Mouse (Mus musculus) adrenal gland, postnatal 14 days (tissue): Measurements from ENCODE around the gene Xpo5. TPM values are rescaled to one million over a fixed set of nuclear protein-coding genes. Genes with fewer than 3 reads are reported as not detected.
A peak's percentile ranks its signal among the peaks of the same experiment; 100 is the strongest.

Experiments
- DNase-seq: peaks from one replicate; pipeline ENCODE4 v3.0.0; 2021; ENCODE audit warnings: mixed read lengths
- long read RNA-seq, 2 experiments: library from polyadenylated mRNA; stranded (forward); transcript quantifications; one replicate each; pipeline ENCODE4 v2.0.0; 2021
- total RNA-seq: library from RNA; stranded (reverse); gene quantifications from 2 replicates; pipeline ENCODE4 v1.2.3, GENCODE M21; 2021

Gene Xpo5
- total RNA-seq = 61.0 and 67.9 TPM in 2 replicates
- long read RNA-seq, experiment 1, full-length matches to known transcripts = 8 of 45 reads
- long read RNA-seq, experiment 1, partial matches to known transcripts = 28 of 45 reads
- long read RNA-seq, experiment 1, other reads (novel, unspliced or antisense) = 9 of 45 reads
- long read RNA-seq, experiment 2, full-length matches to known transcripts = 9 of 32 reads
- long read RNA-seq, experiment 2, partial matches to known transcripts = 20 of 32 reads
- long read RNA-seq, experiment 2, other reads (novel, unspliced or antisense) = 3 of 32 reads

DNA sequence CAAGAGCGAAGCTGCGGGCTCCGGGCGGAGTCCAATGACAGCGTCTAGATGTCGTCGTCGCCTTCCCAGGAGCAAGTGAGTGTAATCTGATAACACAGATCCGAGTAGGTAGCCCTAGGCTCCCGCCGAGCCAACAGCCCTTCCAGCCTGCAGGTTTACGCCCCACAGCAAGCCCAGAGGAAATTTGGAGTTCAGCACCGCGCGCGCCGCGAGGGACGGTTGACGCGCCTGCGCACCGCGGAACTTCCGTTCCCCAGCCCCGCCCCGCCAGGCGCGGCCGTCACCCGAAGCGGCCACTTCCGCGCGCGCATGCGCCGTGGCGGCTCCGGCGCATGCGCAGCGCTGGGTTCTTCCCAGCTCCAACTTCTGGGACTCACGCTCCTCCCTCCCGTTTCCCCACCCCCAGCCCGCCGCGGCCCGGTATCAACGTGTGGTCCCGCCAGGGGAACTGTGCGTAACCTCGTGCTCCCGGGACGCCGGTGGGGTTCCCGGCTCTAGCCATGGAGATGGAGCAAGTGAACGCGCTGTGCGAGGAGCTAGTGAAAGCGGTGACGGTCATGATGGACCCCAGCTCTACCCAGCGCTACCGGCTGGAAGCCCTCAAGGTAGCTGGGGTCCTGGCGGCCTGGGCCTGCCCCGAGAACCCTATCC, at the start of gene Xpo5, which contains the start of gene Polh:
Xpo5 (plus strand) TSS at position 362 of the 651 bp plus-strand sequence.
Polh (minus strand) TSS at position 225 of the 651 bp plus-strand sequence.
- DNase-seq = peak; percentile 96

- peak; percentile 93 for DNase-seq
These were observed 49.5 kb upstream of the Xpo5 start, which contains the start of gene Mad2l1bp for GRCm38 (mm10) chr17:46152847-46153782. Gene Mad2l1bp (minus strand): TSS chr17:46153553.

- DNase-seq = no peak
These were observed 48.2 kb upstream of the Xpo5 start for GRCm38 (mm10) chr17:46154336-46154735.

DNA sequence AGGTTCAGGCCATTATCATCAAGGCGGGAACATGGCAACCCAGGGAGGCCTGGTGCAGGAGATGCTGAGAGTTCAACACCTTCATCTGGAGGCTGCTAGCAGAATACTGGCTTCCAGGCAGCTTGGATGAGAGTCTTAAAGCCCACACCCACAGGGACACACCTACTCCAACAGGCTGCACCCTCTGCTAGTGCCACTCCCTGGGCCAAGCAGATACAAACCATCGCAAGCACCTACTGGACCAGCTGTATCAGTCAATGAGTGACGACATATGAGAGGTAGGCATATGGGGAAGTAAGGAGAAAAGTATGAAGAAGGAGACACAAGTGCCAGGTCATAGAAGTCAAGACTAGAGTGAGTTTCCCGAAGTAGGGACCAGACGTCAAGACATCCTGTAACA, 45.9 kb upstream of the Xpo5 start:
- no peak for DNase-seq

DNA sequence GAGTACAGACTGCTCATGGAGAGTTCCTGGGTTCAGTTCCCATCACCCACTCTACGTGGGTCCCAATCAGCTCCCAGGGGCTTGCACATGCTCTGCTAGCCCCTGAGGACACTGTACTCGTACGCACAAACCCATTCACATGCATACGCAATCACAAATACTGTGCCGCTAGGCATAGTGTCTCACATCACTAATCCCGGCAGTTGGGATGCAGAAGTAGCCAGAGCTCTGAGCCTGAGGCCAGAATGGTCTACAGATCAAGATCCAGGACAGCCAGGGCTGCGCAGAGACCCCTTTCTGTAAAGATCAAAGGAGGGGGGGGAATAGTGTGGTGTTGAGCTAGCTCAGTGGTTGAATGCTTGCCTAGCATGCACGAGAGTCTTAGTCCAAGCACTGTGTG, 45.5 kb upstream of the Xpo5 start:
- DNase-seq = no peak

GRCm38 (mm10) chr17:46159236-46159635, 43.3 kb upstream of the Xpo5 start:
- no peak for DNase-seq

DNA sequence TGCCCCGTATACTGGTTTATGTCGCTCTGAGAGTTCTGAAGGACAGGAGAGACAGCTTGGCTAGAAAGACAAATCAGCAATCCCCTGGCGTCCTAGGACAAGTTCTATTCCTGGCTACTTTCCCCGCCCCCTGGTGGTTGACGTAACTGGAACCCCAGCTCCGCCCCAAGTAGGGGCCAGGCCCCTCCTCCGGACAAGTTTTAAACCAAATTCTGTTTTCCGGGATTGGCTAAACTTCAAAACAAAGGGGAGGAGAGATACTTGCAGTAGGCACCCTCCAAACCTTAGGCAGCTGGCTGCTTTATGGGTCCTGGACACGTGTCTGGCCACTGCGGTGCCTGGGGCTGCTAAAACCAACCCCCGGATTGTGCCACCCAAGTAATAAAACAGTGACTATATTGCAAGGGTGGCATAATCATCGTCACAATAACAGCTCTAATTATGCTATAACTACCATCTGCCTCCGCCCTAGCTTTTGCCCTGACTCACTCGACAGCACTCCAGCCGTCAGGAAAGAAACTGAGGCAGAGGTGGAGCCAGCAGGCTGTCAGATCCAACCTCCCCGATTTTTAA, 42.4 kb upstream of the Xpo5 start:
- peak; percentile 96 for DNase-seq

DNA sequence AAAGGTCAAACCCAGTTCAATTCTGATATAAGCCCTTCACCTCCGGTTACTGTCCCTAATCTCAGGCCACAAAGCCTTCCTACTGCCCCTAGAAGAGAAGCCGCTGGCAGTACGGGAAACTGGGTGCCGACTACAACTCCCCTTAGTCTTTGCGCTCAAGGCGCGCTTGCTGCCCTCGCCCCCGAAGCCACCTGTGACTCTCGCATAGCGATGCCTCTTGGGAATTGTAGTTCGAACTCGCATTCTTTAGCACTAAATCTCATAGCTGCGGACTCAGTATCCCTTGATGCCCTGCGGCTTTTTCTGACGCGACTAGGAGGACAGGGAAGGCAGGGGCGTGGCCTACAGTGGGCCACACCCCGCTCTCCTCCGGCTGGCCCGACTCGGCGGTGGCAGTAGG, 41.9 kb upstream of the Xpo5 start, which contains the start of gene Gtpbp2:
Gtpbp2 (plus strand) TSS at position 347 of the 400 bp plus-strand sequence.
- peak; percentile 96 for DNase-seq

DNA sequence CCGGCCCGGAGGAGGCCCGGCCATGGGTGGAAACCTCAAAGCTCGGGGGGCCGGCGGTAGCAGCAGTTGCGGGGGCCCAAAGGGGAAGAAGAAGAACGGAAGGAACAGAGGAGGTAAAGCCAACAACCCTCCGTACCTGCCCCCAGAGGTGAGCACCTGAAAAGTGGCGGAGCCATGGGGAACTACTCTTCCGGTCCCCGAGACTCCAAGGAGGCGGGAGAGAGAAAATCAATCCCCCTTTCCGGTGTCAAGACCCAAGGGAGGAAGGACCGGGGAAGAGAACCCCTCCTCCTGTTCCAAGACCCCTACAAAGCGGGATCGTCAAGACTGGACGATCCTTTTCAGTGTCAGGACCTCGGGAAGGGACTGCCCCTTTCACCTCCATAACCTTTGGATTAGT, 41.4 kb upstream of the Xpo5 start:
- no peak for DNase-seq

DNA sequence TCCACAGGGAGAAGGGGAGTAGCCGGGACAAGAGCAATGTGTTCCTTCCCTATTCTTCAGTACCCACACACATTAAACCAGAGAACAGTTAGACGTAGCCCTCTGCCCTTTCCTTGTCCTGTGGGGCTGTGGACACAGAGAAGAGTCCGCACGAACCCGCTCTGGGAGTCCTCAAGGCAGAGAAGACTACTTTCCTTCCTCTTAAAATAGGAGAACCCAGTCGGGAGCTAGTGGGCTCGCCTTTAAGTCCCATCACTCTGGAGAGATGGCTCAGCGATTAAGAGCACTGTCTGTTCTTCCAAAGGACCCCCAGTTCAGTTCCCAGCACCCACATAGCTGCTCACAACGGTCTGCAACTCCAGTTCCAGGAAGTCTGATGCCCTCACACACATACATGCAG, 40.9 kb upstream of the Xpo5 start:
- no peak for DNase-seq

DNA sequence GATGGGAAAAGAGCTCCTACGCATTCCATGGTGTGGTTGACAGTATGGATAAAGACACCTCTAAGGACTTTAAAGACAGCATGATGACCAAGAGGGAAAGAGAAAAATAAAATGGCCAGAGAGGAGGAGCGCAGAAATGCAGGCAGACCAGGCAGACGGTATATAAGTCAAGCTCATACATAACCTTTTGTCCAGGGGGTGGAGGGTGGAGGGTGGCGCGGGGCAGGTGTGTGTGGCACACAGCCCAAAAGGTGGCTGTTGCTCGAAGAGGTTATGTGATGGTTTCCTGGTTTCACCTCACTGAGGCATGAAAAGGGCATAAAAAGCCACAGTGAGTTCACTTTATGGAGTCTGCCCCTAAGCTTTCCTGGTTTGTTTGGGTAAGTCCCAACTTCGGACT, 40.0 kb upstream of the Xpo5 start:
- no peak for DNase-seq

DNA sequence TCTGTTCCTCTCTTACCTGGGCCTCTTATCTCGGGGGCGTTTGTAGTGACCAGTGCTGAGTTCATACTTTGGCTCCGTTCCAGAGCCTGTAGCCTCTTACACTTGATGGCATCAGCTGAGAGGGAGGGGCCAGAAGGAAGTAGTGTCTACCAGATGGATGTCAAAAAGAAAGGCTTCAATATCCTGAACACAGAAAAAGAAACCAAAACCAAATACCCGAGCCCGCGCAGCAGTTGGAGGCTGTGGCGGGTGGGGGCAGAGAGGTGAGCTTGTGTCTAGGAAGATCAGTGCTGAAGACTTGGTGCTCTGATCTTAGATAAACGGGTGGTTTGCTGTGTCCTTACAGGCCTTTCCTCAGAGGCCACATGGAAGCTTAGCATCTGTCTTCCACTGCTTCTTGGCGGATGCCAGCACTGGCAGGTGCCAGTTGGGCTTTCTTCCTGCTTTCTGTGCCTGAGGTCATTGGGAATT, 39.6 kb upstream of the Xpo5 start:
- peak; percentile 52 for DNase-seq

DNA sequence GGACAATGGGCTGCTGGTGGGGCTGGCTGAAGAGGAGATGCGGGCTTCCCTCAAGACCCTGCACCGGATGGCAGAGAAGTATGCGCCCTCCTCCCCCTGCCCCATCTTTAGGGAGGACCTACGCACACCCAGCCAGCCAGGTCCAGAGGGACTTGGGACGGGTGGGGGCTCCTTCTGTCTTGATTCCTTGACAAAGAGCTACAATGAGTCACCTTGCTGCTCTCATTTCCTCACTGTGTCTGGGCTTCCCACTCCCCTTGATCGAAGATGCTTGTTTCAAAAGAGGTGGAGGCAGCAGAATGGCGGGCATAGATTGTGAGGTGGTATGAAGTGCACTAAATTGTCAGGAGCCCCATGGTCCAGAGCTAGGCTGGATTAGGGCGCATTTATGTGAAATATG, 38.3 kb upstream of the Xpo5 start:
- DNase-seq = no peak

- DNase-seq = no peak
These were observed 37.8 kb upstream of the Xpo5 start for GRCm38 (mm10) chr17:46164791-46165190.

DNA sequence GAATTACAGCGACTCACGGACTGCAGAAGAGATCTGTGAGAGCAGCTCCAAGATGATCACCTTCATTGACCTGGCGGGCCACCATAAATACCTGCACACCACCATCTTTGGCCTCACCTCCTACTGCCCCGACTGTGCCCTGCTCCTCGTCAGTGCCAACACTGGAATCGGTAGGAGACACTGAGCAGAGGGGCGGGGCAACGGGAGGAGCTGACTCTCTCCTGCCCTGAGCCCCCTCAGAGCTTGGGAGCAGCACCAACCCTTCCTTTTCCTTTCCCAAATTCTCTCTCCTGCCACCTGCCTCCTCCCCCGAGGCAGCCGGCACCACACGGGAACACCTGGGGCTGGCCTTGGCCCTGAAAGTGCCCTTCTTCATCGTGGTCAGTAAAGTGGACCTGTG, 37.1 kb upstream of the Xpo5 start:
- no peak for DNase-seq

DNA sequence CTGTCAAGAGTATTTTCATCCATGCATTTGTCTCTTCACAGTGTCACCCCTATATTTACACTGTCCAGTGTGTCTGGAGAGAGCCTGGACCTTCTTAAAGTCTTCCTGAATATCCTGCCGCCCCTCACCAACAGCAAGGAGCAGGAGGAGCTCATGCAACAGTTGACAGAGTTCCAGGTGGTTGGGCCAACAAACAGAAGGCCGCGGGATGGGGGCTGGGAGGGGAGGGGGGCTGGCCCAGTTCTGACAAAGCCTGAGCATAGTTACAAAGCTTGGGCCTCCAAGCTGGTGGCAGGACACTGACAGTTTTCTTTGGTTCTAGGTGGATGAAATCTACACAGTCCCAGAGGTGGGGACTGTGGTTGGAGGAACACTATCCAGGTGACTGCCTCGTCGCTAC, 36.3 kb upstream of the Xpo5 start:
- no peak for DNase-seq

- DNase-seq = peak; percentile 69
These were observed 35.6 kb upstream of the Xpo5 start for GRCm38 (mm10) chr17:46167014-46167413.

DNA sequence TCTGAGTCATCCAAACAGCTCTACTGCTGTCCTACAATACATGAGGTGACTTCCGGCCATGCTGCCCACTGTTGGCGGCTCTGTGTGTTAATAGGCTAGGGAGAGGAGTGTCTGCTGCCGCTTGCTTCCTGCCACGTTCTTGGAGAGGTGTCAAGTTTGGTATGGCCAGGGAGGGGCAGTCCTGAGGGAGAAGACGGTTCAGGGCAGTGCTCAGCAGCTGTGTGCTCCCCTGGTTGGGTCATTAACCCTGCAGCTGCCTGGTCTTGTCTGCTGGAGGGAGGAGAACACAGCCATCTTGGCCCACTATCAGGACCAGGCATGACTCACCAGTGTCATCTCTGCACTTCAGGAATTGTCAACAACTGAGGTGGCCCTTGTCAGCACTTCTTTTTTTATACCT, 34.3 kb upstream of the Xpo5 start:
- peak; percentile 16 for DNase-seq

DNA sequence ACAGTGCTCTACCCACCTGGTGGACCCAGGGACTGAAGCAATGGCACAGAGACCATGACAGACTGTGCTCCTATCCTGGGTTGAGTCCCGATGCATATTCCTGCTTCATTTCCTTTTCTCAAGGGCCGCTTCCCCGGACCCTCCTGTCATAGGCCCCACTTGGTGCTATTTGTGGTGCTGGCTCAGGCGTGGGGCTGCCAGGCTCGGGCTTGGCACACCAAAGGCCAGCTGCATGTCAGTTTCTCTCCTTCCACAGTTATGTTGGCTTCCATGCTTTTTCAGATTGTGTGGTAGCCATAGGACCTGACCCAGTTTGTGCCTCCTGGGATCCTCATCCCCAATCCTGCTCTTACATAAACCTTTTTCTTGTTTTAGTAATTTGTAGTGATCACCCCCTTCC, 33.8 kb upstream of the Xpo5 start:
- DNase-seq = no peak

GRCm38 (mm10) chr17:46170538-46170937, 32.0 kb upstream of the Xpo5 start:
- DNase-seq = no peak

GRCm38 (mm10) chr17:46182273-46182672, 20.3 kb upstream of the Xpo5 start:
- DNase-seq = peak; percentile 64

DNA sequence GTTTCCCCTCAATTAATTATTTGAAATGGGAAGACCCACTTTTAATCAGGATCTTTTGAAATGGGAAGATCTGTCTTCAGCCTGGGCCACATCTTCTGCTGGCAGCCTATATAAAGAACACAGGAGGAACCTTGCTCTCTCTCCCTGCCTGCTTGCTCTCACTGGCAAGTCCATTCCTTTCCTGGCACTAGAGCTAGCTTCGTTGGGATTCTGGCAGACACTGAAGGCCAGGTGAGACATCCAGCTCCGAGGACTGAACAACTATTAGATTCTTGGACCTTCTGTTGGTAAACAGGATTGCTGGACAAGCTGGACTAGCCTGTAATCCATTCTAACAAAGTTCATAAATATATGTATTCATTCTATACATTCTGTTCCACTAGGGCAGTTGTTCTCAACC, 13.8 kb upstream of the Xpo5 start:
- DNase-seq = peak; percentile 51
